Mouse (Mus musculus): ENCODE results near the gene Gps2. TPM values are rescaled to one million over a fixed set of nuclear protein-coding genes. Genes with fewer than 3 reads are reported as not detected.

Gps2 gene
- total and polyA plus RNA-seq, 3 experiments, result 25.0 to 73.6 (median 29.4) TPM

DNA sequence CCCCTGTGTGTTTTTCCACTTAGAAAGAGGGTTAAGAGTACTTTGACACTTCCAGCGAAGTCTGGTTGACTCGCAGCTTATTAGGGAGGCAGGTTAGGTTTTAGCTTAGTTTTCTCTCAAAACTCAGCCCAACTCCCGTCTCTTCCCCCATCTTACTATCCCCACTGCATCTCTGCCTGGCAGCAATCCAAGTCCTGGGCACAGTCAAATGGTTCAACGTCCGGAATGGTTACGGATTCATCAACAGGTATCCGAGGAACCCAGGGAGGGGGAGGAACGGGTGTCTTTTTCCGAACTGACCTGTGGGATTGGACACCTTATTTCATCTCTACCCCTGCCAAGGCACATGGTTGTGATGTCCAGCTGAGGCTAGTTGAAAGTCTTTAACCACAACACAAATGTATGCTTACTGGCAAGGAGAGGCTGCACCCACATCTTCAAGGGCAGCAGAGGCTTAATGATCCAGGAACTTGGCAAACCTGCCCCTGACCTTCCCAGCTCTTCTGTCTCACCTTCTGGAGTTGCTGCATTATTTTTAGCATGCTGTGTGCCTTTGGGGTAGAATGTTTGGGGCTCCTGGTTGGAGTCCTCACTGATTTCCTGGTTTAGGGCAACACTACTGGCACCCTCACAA, 23.1 kb downstream of the Gps2 start:
- Histone ChIP-seq H3K36me3 (replicated peaks in 1 of 2; ENCODE audit: control insufficient read depth in 1 of 2, insufficient read depth in 1 of 2, low read length in 1 of 2) (no peaks in the 10 kb centered on the region), H3K4me2 (ENCODE audit: insufficient read depth, low read depth, poor library complexity, severe bottlenecking) (no peak overlapping the region), H3K4me1 (ENCODE audit: control insufficient read depth in 1 of 2, insufficient read depth in 2 of 2) (peaks cover 0 to 42% of the 10 kb centered on the region in 2 experiments; a peak in 3 of 4 replicates), H3K27ac (ENCODE audit: insufficient read depth, low read depth) (no peak overlapping the region), H3K9me3 (replicated peaks; ENCODE audit: low read length) (no peaks in the 10 kb centered on the region), H3K4me3 (replicated peaks in 1 of 3; ENCODE audit: low read depth in 2 of 3, low read length in 2 of 3, poor library complexity in 1 of 3) (no peak overlapping the region), H3K9ac (ENCODE audit: insufficient read depth, low read depth) (no peak overlapping the region), H3K27me3 (replicated peaks) (peaks cover 65% of the 10 kb centered on the region), H3K79me2 (replicated peaks; ENCODE audit: control insufficient read depth, extremely low read depth, insufficient read depth, poor library complexity, severe bottlenecking) (no peaks in the 10 kb centered on the region)
- DNase-seq (ENCODE audit: extremely low read depth), result no peak
- dilution Hi-C loops (cut with MboI; ENCODE audit: extremely low pct_ligation_motif_present, extremely low pct_unique_long_range_greater_than_20kb, low sequenced_read_pairs), result no loop called here
- TF ChIP-seq MAX (IDR thresholded peaks at IDR 0.05; ENCODE audit: low read length) (no peak), ELF1 (IDR thresholded peaks at IDR 0.05; ENCODE audit: low read depth, low read length) (no peak), ZKSCAN1 (IDR thresholded peaks at IDR 0.05; ENCODE audit: borderline replicate concordance, low read depth, low read length) (no peak), IRF4 (IDR thresholded peaks at IDR 0.05; ENCODE audit: low read depth, low read length) (no peak), RAD21 (IDR thresholded peaks at IDR 0.05; ENCODE audit: low read depth, low read length) (no peak)
- in situ Hi-C loops (cut with MboI; ENCODE audit: low pct_ligation_motif_present, low pct_unique_long_range_greater_than_20kb, low sequenced_read_pairs), result no loop called here

DNA sequence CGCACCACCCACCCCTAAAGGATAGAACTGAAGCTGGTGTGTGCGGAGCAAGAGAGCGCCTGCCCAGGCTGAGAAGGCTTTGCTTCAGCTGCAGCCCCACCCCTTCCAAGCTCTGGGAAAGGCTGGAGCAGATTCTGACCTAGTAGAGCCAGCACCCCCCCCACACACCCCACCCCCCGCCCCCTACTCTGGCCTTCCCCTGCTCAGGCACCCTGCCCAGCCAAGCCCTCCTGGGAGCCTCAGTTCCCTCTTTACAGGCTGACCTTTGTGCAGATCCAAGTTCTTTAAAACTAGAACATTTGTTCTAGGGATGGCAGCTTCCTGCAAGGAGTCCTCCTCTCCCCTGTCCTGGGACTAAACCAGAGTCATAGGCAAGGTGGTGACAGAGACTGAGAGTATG, 23.7 kb downstream of the Gps2 start:
- no peak for DNase-seq (ENCODE audit: extremely low read depth)
- Histone ChIP-seq H3K9me3 (replicated peaks; ENCODE audit: low read length) (no peaks in the 10 kb centered on the region), H3K4me3 (replicated peaks in 1 of 3; ENCODE audit: low read depth in 2 of 3, low read length in 2 of 3, poor library complexity in 1 of 3) (no peak overlapping the region), H3K4me2 (ENCODE audit: insufficient read depth, low read depth, poor library complexity, severe bottlenecking) (no peak overlapping the region), H3K36me3 (replicated peaks in 1 of 2; ENCODE audit: control insufficient read depth in 1 of 2, insufficient read depth in 1 of 2, low read length in 1 of 2) (no peaks in the 10 kb centered on the region), H3K4me1 (ENCODE audit: control insufficient read depth in 1 of 2, insufficient read depth in 2 of 2) (peaks cover 0 to 39% of the 10 kb centered on the region in 2 experiments; a peak in 3 of 4 replicates), H3K79me2 (replicated peaks; ENCODE audit: control insufficient read depth, extremely low read depth, insufficient read depth, poor library complexity, severe bottlenecking) (no peaks in the 10 kb centered on the region), H3K27ac (ENCODE audit: insufficient read depth, low read depth) (no peak overlapping the region), H3K9ac (ENCODE audit: insufficient read depth, low read depth) (no peak overlapping the region), H3K27me3 (replicated peaks) (peaks cover 65% of the 10 kb centered on the region)
- no peak for TF ChIP-seq NRF1 (IDR thresholded peaks at IDR 0.05; ENCODE audit: low read depth, low read length)
- no peak for TF ChIP-seq E2F4 (IDR thresholded peaks at IDR 0.05; ENCODE audit: insufficient replicate concordance, low read depth, low read length)
- TF ChIP-seq SIN3A (IDR thresholded peaks at IDR 0.05; ENCODE audit: low read length), result no peak
- TF ChIP-seq UBTF (IDR thresholded peaks at IDR 0.05; ENCODE audit: low read depth, low read length), result no peak
- no peak for TF ChIP-seq ZMIZ1 (IDR thresholded peaks at IDR 0.05; ENCODE audit: low read depth, low read length)
- no peak for TF ChIP-seq GABPA (IDR thresholded peaks at IDR 0.05; ENCODE audit: insufficient replicate concordance, low read depth, low read length)
- TF ChIP-seq JUND (conservative IDR thresholded peaks at IDR 0.05; ENCODE audit: low read depth, low read length), result no peak
- no peak for TF ChIP-seq CTCF (conservative IDR thresholded peaks at IDR 0.05 in 1 of 2, IDR thresholded peaks at IDR 0.05 in 1 of 2; ENCODE audit: low read depth in 2 of 2, low read length in 2 of 2)
- no peak for TF ChIP-seq EP300 (IDR thresholded peaks at IDR 0.05; ENCODE audit: low read length)
- TF ChIP-seq HCFC1 (IDR thresholded peaks at IDR 0.05; ENCODE audit: low read depth, low read length), result no peak
- TF ChIP-seq ZKSCAN1 (IDR thresholded peaks at IDR 0.05; ENCODE audit: borderline replicate concordance, low read depth, low read length), result no peak
- no peak for TF ChIP-seq MXI1 (IDR thresholded peaks at IDR 0.05; ENCODE audit: low read depth, low read length)
- no peak for TF ChIP-seq ZC3H11A (IDR thresholded peaks at IDR 0.05; ENCODE audit: low read depth, low read length)
- TF ChIP-seq MEF2A (IDR thresholded peaks at IDR 0.05; ENCODE audit: borderline replicate concordance, low read depth, low read length), result no peak
- no peak for TF ChIP-seq PAX5 (IDR thresholded peaks at IDR 0.05; ENCODE audit: low read length)
- no peak for TF ChIP-seq SMC3 (IDR thresholded peaks at IDR 0.05; ENCODE audit: low read depth, low read length)
- dilution Hi-C loops (cut with MboI; ENCODE audit: extremely low pct_ligation_motif_present, extremely low pct_unique_long_range_greater_than_20kb, low sequenced_read_pairs), result no loop called here
- in situ Hi-C loops (cut with MboI; ENCODE audit: low pct_ligation_motif_present, low pct_unique_long_range_greater_than_20kb, low sequenced_read_pairs), result no loop called here
